Mouse (Mus musculus): ENCODE measurements around the gene Dapk2. TPM values are rescaled to one million over a fixed set of nuclear protein-coding genes. Genes with fewer than 3 reads are reported as not detected.
A peak's percentile ranks its signal among the peaks of the same experiment; 100 is the strongest.

Dapk2 gene
- polyA plus RNA-seq, 1 experiment from 2014 or later: 6.3 TPM

GRCm38 (mm10) chr9:66124681-66125542, 33.1 kb upstream of the Dapk2 start:
- Histone ChIP-seq H3K4me3 (peak overlapping the region; percentile 86), H3K36me3 (peaks cover 5% of the 10 kb centered on the region), H3K9me3 (replicated peaks) (no peaks in the 10 kb centered on the region), H3K27me3 (ENCODE audit: low read depth, poor library complexity, severe bottlenecking) (no peaks in the 10 kb centered on the region), H3K4me1 (peaks cover 48% of the 10 kb centered on the region), H3K27ac (replicated peaks) (peak overlapping the region; percentile 93)
- WGBS: 18% methylated on average over 33 of the region's 33 CpGs
- DNase-seq (ENCODE audit: low spot score): peak; percentile 99

DNA sequence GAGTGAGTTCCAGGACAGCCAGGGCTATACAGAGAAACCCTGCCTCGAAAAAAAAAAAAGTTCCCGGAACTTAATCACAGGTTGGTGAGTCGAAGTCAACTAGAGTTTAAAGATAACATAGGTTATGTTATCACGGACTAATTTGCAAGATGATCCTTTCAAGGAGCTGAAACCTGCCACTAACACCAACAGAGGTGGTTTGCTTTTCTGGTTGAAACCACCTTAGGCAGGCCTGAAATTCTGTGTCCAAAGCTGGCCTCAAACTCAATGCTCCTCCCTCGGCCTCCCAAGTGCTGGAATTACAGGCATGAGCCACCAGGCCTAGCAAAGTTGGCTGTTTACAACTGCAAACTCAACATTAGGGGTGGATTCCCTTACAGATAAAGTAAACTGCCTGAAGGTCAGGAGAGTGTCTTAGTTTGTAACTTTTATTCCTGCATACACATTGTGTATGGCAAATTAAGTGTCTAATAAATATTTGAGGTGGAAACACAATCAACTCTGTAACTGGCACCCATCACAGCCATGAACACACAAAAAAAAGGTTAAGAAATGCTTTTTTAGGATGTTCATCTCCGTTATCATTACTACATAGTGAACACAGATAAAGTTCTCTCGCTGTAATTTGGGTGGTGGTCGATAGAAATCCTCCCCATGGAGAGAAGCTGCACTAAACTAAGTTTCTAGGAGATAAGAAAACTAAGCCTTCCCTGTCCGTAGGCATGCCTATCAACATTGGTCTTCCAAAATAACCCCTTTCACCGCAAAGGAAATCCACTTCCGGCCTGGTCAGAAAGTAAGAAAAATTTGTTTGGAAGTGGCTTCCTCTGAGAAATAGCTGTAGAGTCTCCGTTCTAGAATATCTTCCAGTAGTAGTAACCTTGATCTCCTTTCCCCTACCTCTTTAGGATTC, 32.2 kb upstream of the Dapk2 start:
- H3K9me3 ChIP-seq (replicated peaks): no peaks in the 10 kb centered on the region
- DNase-seq (ENCODE audit: low spot score): no peak
- peak overlapping the region; percentile 61 for H3K4me3 ChIP-seq
- peak overlapping the region; percentile 93 for H3K27ac ChIP-seq (replicated peaks)
- H3K4me1 ChIP-seq: peaks cover 48% of the 10 kb centered on the region
- H3K36me3 ChIP-seq: peaks cover 12% of the 10 kb centered on the region
- 67% methylated on average over 12 of the region's 12 CpGs for WGBS
- H3K27me3 ChIP-seq (ENCODE audit: low read depth, poor library complexity, severe bottlenecking): no peaks in the 10 kb centered on the region

GRCm38 (mm10) chr9:66126456-66127192, 31.4 kb upstream of the Dapk2 start, which contains the start of the genes Snx1 and Ciao2a:
TSS of gene Snx1 (minus strand) at chr9:66126587.
TSS of gene Ciao2a (plus strand) at chr9:66126611.
- DNase-seq (ENCODE audit: low spot score): peak; percentile 90
- Histone ChIP-seq H3K4me3 (peak within 1 kb of the TSS; percentile 61), H3K27me3 (ENCODE audit: low read depth, poor library complexity, severe bottlenecking) (no peaks in the 10 kb centered on the region), H3K4me1 (peaks cover 48% of the 10 kb centered on the region), H3K36me3 (peaks cover 16% of the 10 kb centered on the region), H3K27ac (replicated peaks) (peak within 1 kb of the TSS; percentile 93), H3K9me3 (replicated peaks) (no peaks in the 10 kb centered on the region)
- 1% methylated on average over 34 of the region's 34 CpGs for WGBS

DNA sequence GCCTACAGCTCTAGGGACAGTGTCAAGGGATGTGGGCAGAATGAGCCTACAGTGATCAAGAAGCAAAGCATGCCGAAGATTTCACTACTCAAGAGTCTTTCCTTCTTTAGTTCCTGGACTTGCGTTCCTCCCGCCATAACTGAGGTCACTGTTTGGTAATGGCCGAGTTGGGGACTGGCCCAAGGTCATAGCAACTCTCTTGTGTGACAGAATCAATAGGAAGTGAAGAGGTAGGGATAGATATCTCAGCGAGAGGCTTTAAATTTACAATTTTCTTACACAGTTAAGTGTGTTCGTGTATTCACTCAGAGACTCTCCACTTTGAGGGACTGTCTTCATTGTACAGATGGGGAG, 30.9 kb upstream of the Dapk2 start:
- 61% methylated on average over 6 of the region's 6 CpGs for WGBS
- no peaks in the 10 kb centered on the region for H3K27me3 ChIP-seq (ENCODE audit: low read depth, poor library complexity, severe bottlenecking)
- H3K4me3 ChIP-seq: peak overlapping the region; percentile 61
- H3K36me3 ChIP-seq: peaks cover 18% of the 10 kb centered on the region
- H3K9me3 ChIP-seq (replicated peaks): no peaks in the 10 kb centered on the region
- peaks cover 48% of the 10 kb centered on the region for H3K4me1 ChIP-seq
- peak overlapping the region; percentile 93 for H3K27ac ChIP-seq (replicated peaks)
- DNase-seq (ENCODE audit: low spot score): no peak

GRCm38 (mm10) chr9:66127884-66128283, 30.1 kb upstream of the Dapk2 start:
- 96% methylated on average over 4 of the region's 4 CpGs for WGBS
- peaks cover 46% of the 10 kb centered on the region for H3K4me1 ChIP-seq
- H3K9me3 ChIP-seq (replicated peaks): no peaks in the 10 kb centered on the region
- no peaks in the 10 kb centered on the region for H3K27me3 ChIP-seq (ENCODE audit: low read depth, poor library complexity, severe bottlenecking)
- peak overlapping the region; percentile 61 for H3K4me3 ChIP-seq
- peaks cover 21% of the 10 kb centered on the region for H3K36me3 ChIP-seq
- DNase-seq (ENCODE audit: low spot score): no peak
- H3K27ac ChIP-seq (replicated peaks): no peak overlapping the region

DNA sequence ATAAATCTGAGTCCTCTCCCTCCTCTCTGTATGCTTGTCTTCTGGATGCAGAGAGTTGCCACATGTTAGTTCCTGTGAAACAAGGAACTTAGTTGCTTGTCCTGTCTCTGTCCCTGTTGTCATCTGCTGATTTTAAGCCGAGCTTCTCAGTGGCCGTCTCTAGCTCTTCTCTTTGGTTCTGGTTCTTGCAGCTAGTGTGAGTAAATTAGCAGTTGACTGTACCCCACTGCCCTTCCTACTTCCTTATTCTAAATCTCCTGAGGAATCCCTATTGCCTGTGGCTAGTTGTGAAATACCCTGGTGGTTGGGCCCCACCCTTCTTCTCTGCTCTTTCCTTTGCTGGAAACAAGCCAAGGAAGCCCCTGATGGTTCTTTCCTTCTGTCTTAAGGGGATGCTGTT, 26.6 kb upstream of the Dapk2 start:
- 96% methylated on average over 2 of the region's 2 CpGs for WGBS
- no peaks in the 10 kb centered on the region for H3K9me3 ChIP-seq (replicated peaks)
- H3K27me3 ChIP-seq (ENCODE audit: low read depth, poor library complexity, severe bottlenecking): no peaks in the 10 kb centered on the region
- peaks cover 55% of the 10 kb centered on the region for H3K36me3 ChIP-seq
- no peak overlapping the region for H3K27ac ChIP-seq (replicated peaks)
- peaks cover 18% of the 10 kb centered on the region for H3K4me1 ChIP-seq
- H3K4me3 ChIP-seq: no peak overlapping the region
- no peak for DNase-seq (ENCODE audit: low spot score)

DNA sequence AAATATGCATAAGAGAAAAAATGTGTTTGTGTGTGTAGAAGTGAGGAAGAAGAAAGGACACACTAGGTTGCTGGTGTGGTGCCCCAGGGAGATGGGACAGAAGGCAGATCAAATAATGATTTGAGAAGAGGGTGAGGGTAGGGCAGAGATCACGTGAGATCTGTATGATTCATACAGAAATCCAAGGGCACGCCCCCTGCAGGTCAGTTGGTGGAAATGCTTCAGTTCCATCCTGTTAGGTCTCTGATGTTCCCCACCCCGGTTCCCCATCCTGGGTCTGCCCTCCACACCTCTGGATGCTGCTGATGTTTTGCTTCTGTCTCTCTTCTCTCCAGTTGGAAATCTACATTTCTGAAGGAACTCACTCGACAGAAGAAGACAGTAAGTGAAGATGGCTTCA, 22.1 kb upstream of the Dapk2 start:
- 61% methylated on average over 4 of the region's 4 CpGs for WGBS
- peak; percentile 24 for DNase-seq (ENCODE audit: low spot score)
- peaks cover 90% of the 10 kb centered on the region for H3K36me3 ChIP-seq
- H3K27ac ChIP-seq (replicated peaks): no peak overlapping the region
- no peak overlapping the region for H3K4me3 ChIP-seq
- H3K9me3 ChIP-seq (replicated peaks): no peaks in the 10 kb centered on the region
- no peaks in the 10 kb centered on the region for H3K27me3 ChIP-seq (ENCODE audit: low read depth, poor library complexity, severe bottlenecking)
- no peaks in the 10 kb centered on the region for H3K4me1 ChIP-seq

- no peak overlapping the region for H3K4me3 ChIP-seq
- peaks cover 75% of the 10 kb centered on the region for H3K36me3 ChIP-seq
- H3K27me3 ChIP-seq (ENCODE audit: low read depth, poor library complexity, severe bottlenecking): no peaks in the 10 kb centered on the region
- no peaks in the 10 kb centered on the region for H3K4me1 ChIP-seq
- H3K9me3 ChIP-seq (replicated peaks): no peaks in the 10 kb centered on the region
- WGBS: 94% methylated on average over 7 of the region's 7 CpGs
- no peak for DNase-seq (ENCODE audit: low spot score)
- no peak overlapping the region for H3K27ac ChIP-seq (replicated peaks)
These were observed 19.8 kb upstream of the Dapk2 start for GRCm38 (mm10) chr9:66138193-66138592.

DNA sequence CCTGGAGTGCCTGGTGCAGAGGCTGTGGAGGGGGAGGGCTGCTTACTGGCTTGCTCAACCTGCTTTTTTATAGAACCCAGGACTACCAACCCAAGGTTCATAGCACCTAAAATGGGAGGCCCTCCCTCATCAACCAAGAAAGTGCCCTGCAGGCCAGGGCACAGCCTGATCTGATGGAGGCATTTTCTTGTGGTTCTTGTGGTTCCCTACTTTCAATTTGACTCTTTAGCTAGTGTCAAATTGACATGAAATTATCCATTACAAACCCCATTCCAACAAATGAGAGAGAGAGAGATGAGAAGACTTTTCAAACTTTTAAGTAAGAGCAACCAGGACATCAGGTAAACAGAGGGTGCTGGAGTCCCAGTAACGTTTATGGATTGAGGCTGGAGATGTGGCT, 15.8 kb upstream of the Dapk2 start:
- Histone ChIP-seq H3K27ac (replicated peaks) (no peak overlapping the region), H3K4me3 (no peak overlapping the region), H3K4me1 (no peaks in the 10 kb centered on the region), H3K36me3 (peaks cover 36% of the 10 kb centered on the region), H3K27me3 (ENCODE audit: low read depth, poor library complexity, severe bottlenecking) (no peaks in the 10 kb centered on the region), H3K9me3 (replicated peaks) (no peaks in the 10 kb centered on the region)
- 74% methylated on average over 1 of the region's 1 CpGs for WGBS
- DNase-seq (ENCODE audit: low spot score): no peak

DNA sequence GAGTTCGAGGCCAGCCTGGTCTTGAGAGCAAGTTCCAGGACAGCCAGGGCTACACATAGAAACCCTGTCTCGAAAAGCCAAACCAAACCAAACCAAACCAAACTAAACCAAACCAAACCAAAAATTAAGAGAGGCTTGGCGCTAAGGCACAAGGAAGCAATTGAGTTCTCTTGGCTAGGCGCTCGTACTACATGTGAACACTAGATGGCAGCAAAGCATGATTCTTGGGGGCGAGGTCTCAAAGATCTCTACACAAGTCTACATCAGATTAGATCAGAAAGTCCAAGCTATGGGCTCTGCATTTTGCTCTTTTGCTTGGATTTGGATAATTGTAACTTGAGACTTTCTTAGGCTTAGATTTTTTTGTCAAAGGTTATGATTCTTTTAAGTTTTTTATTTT, 13.8 kb upstream of the Dapk2 start:
- no peak overlapping the region for H3K27ac ChIP-seq (replicated peaks)
- H3K9me3 ChIP-seq (replicated peaks): no peaks in the 10 kb centered on the region
- H3K4me1 ChIP-seq: no peaks in the 10 kb centered on the region
- DNase-seq (ENCODE audit: low spot score): peak; percentile 71
- WGBS: 15% methylated on average over 6 of the region's 6 CpGs
- no peaks in the 10 kb centered on the region for H3K27me3 ChIP-seq (ENCODE audit: low read depth, poor library complexity, severe bottlenecking)
- peaks cover 16% of the 10 kb centered on the region for H3K36me3 ChIP-seq
- no peak overlapping the region for H3K4me3 ChIP-seq

GRCm38 (mm10) chr9:66146141-66146540, 11.9 kb upstream of the Dapk2 start:
- H3K27me3 ChIP-seq (ENCODE audit: low read depth, poor library complexity, severe bottlenecking): no peaks in the 10 kb centered on the region
- DNase-seq (ENCODE audit: low spot score): no peak
- no peaks in the 10 kb centered on the region for H3K36me3 ChIP-seq
- H3K9me3 ChIP-seq (replicated peaks): no peaks in the 10 kb centered on the region
- H3K27ac ChIP-seq (replicated peaks): no peak overlapping the region
- no peaks in the 10 kb centered on the region for H3K4me1 ChIP-seq
- H3K4me3 ChIP-seq: no peak overlapping the region

DNA sequence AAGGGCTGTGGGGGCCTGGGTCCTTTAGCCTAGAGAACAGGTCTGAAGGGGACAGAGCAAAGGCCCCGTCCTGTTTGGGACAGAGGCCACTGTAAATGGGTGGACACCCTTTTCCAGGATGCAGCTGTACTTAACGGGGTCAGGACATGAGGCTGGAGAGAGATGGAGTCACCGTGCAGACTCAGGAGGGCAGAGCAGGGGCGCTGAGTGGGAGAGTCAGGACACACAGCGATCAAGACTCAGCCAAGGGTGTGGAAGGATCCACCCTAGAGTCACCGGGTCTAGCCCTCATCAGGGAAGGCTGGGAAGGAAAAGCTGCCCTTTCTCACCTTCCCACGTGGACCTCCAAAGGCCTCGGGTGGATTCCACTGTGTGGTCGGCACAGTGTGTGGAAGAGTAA, 6.0 kb upstream of the Dapk2 start:
- no peak for DNase-seq (ENCODE audit: low spot score)
- H3K4me3 ChIP-seq: no peak overlapping the region
- no peak overlapping the region for H3K27ac ChIP-seq (replicated peaks)
- peaks cover 9% of the 10 kb centered on the region; the same call in 1 of the 2 replicates for H3K4me1 ChIP-seq
- no peaks in the 10 kb centered on the region for H3K9me3 ChIP-seq (replicated peaks)
- WGBS: 73% methylated on average over 9 of the region's 9 CpGs
- no peaks in the 10 kb centered on the region for H3K36me3 ChIP-seq
- peaks cover 27% of the 10 kb centered on the region for H3K27me3 ChIP-seq (ENCODE audit: low read depth, poor library complexity, severe bottlenecking)
